Mouse (Mus musculus) heart, embryonic 12.5 days (tissue): ENCODE data around the gene Slc5a8. TPM values are rescaled to one million over a fixed set of nuclear protein-coding genes. Genes with fewer than 3 reads are reported as not detected.

Experiments used
- polyA plus RNA-seq: library from polyadenylated mRNA; unstranded; fragments of >200 nt; fragmentation: Nextera tagmentation; extraction: Ambion mirVana; gene quantifications from 2 replicates; pipeline ENCODE4 v1.2.1, GENCODE M21; 2016

Slc5a8 gene
- polyA plus RNA-seq, 1 experiment from 2014 or later, result 0.04 TPM

Other genes starting within 250 kb of the Slc5a8 start
- gene Spic, start 201.0 kb upstream of the Slc5a8 start, polyA plus RNA-seq, result 0.10 and 0.28 TPM in 2 replicates
- 139 and 141 TPM in 2 replicates for gene Arl1, start 155.1 kb upstream of the Slc5a8 start, polyA plus RNA-seq
- gene Utp20, start 59.2 kb upstream of the Slc5a8 start, polyA plus RNA-seq, result 17.1 and 17.3 TPM in 2 replicates